Mouse (Mus musculus) thymus, adult 2 months (tissue): ENCODE results near the gene Atn1.

ENCODE experiments used
- CTCF ChIP-seq: fragments of 200-500 bp; IDR thresholded peaks from 2 replicates; pipeline ENCODE4 v1.5.1; 2012; ENCODE audit warnings: mild to moderate bottlenecking, control low read depth, low read length, moderate library complexity, borderline replicate concordance; ENCODE audit not compliant: control insufficient read depth, poor library complexity, insufficient read depth; ENCODE audit errors: extremely low read depth
- POLR2A ChIP-seq: fragments of 200-500 bp; IDR thresholded peaks from 2 replicates; pipeline ENCODE4 v1.6.1; 2012; ENCODE audit warnings: mild to moderate bottlenecking, low read length, control low read depth, moderate library complexity; ENCODE audit not compliant: control insufficient read depth, poor library complexity, insufficient read depth; ENCODE audit errors: extremely low read depth

GRCm38 (mm10) chr6:124717968-124718367, 38.4 kb downstream of the Atn1 start:
- TF ChIP-seq POLR2A (no peak), CTCF (no peak)
